ENCODE assay signal across 1 mouse cellular context in genomic region chr5:93207555-93207954, GRCm38 (mm10).
TF ChIP-seq lines count a peak whose summit lies in the region.

No protein-coding gene starts in this region.

TF ChIP-seq in MEL, 35 proteins besides CTCF, POLR2A, EP300 and RAD21 (continued from another document):
- no peak for TF ChIP-seq UBTF (IDR thresholded peaks at IDR 0.05; ENCODE audit: borderline replicate concordance, insufficient read depth, low read depth, low read length)
